Mouse (Mus musculus): Measurements from ENCODE around the gene Cpa1. TPM values are rescaled to one million over a fixed set of nuclear protein-coding genes. Genes with fewer than 3 reads are reported as not detected.

Cpa1 gene
- total and polyA plus RNA-seq, 3 experiments = not detected

GRCm38 (mm10) chr6:30657279-30657678, 18.3 kb downstream of the Cpa1 start:
- Histone ChIP-seq H3K9me3 (replicated peaks) (no peaks in the 10 kb centered on the region), H3K27me3 (ENCODE audit: insufficient read depth, low read length) (no peaks in the 10 kb centered on the region), H3K4me3 (ENCODE audit: low read depth, low read length) (no peak overlapping the region), H3K36me3 (replicated peaks) (peaks cover 31% of the 10 kb centered on the region), H3K4me1 (ENCODE audit: insufficient read depth, low read depth, low read length) (peaks cover 41% of the 10 kb centered on the region)
- DNase-seq (ENCODE audit: low spot score) (no peak), ATAC-seq (ENCODE audit: extremely low read depth, insufficient number of reproducible peaks, low FRiP score, poor library complexity, severe bottlenecking) (no peak)
- TF ChIP-seq POLR2AphosphoS5 (IDR thresholded peaks at IDR 0.05; ENCODE audit: insufficient replicate concordance, low read depth, low read length) (no peak), TAL1 (conservative IDR thresholded peaks at IDR 0.05; ENCODE audit: low read depth, low read length) (no peak), CTCF (IDR thresholded peaks at IDR 0.05; ENCODE audit: low read depth, low read length) (no peak), GATA1 (IDR thresholded peaks at IDR 0.05; ENCODE audit: borderline replicate concordance, low read length) (no peak), GATA2 (IDR thresholded peaks at IDR 0.05; ENCODE audit: borderline replicate concordance, low read depth, low read length) (no peak)

DNA sequence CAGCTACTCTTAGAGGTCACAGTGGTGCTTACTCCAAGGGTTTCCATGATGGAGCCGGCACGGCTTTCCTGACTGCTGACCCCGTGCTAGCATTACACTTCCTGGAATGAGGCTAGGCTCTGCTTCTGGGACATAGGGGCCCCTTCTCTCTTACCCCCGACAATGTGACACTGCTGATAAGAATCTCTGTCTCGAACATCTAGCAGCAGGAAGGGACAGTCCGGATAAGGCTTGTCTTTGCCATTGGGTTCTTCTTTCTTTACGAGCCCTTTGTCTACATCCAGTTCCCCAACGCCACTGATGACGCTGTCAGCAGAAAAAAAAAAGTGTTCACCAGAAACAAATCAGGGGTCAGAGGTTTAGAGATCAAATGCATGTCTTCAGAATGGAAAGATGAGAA, 19.6 kb downstream of the Cpa1 start:
- TF ChIP-seq GATA1 (IDR thresholded peaks at IDR 0.05; ENCODE audit: borderline replicate concordance, low read length) (no peak), CTCF (IDR thresholded peaks at IDR 0.05; ENCODE audit: low read depth, low read length) (no peak), GATA2 (IDR thresholded peaks at IDR 0.05; ENCODE audit: borderline replicate concordance, low read depth, low read length) (no peak), POLR2AphosphoS5 (IDR thresholded peaks at IDR 0.05; ENCODE audit: insufficient replicate concordance, low read depth, low read length) (no peak), TAL1 (conservative IDR thresholded peaks at IDR 0.05; ENCODE audit: low read depth, low read length) (peak; percentile 36)
- no peaks in the 10 kb centered on the region for H3K9me3 ChIP-seq (replicated peaks)
- H3K27me3 ChIP-seq (ENCODE audit: insufficient read depth, low read length) = no peaks in the 10 kb centered on the region
- peaks cover 41% of the 10 kb centered on the region for H3K4me1 ChIP-seq (ENCODE audit: insufficient read depth, low read depth, low read length)
- DNase-seq (ENCODE audit: low spot score) = peak; percentile 20
- peak; percentile 68 for ATAC-seq (ENCODE audit: extremely low read depth, insufficient number of reproducible peaks, low FRiP score, poor library complexity, severe bottlenecking)
- H3K4me3 ChIP-seq (ENCODE audit: low read depth, low read length) = peak overlapping the region; percentile 38; the same call in 1 of the 2 replicates
- H3K36me3 ChIP-seq (replicated peaks) = peaks cover 31% of the 10 kb centered on the region

DNA sequence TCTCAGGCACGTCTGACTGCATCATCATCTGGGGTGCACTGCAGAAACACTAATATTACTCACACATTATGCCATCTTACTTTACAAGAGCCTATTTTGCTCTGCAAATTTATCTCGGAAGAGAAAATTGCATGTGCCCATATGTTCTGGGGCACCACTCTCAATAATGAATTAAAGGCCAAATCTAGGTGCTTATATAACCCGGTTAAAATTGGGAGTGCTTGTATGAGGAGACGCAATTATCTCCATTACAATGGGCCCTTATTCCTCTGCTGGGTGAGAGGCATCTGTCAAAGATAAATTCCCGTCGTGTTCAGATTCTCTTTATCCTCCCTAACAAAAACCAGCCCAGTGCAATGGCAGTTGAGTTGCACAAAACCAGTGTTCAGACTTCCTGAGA, 25.8 kb downstream of the Cpa1 start:
- TF ChIP-seq POLR2AphosphoS5 (IDR thresholded peaks at IDR 0.05; ENCODE audit: insufficient replicate concordance, low read depth, low read length) (no peak), TAL1 (conservative IDR thresholded peaks at IDR 0.05; ENCODE audit: low read depth, low read length) (no peak), GATA2 (IDR thresholded peaks at IDR 0.05; ENCODE audit: borderline replicate concordance, low read depth, low read length) (no peak), CTCF (IDR thresholded peaks at IDR 0.05; ENCODE audit: low read depth, low read length) (no peak), GATA1 (IDR thresholded peaks at IDR 0.05; ENCODE audit: borderline replicate concordance, low read length) (no peak)
- Histone ChIP-seq H3K27me3 (ENCODE audit: insufficient read depth, low read length) (no peaks in the 10 kb centered on the region), H3K9me3 (replicated peaks) (no peaks in the 10 kb centered on the region), H3K4me3 (ENCODE audit: low read depth, low read length) (no peak overlapping the region), H3K36me3 (replicated peaks) (peaks cover 12% of the 10 kb centered on the region), H3K4me1 (ENCODE audit: insufficient read depth, low read depth, low read length) (peaks cover 4% of the 10 kb centered on the region)
- ATAC-seq (ENCODE audit: extremely low read depth, insufficient number of reproducible peaks, low FRiP score, poor library complexity, severe bottlenecking) (no peak), DNase-seq (ENCODE audit: low spot score) (no peak)

DNA sequence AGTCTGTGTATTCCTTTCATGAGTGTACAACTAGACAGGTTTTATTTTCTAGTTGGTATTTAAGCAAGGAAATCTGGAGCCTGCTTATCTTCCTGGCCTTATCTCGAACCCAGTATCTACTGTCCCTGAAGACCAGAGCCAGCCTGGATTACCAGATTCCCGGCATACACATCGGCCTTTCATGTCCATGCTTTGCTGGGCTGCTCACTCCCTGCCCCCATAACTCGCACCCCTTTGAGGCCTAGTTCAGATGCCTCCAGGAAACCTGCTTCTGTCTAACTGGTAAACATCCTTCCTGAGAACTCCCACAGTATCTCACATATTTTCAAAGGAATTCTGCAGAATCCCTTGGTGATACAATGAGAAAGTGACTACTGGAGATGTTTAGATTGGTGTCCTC, 26.3 kb downstream of the Cpa1 start:
- Histone ChIP-seq H3K36me3 (replicated peaks) (peaks cover 11% of the 10 kb centered on the region), H3K4me3 (ENCODE audit: low read depth, low read length) (no peak overlapping the region), H3K4me1 (ENCODE audit: insufficient read depth, low read depth, low read length) (peaks cover 3% of the 10 kb centered on the region), H3K27me3 (ENCODE audit: insufficient read depth, low read length) (no peaks in the 10 kb centered on the region), H3K9me3 (replicated peaks) (no peaks in the 10 kb centered on the region)
- ATAC-seq (ENCODE audit: extremely low read depth, insufficient number of reproducible peaks, low FRiP score, poor library complexity, severe bottlenecking) (no peak), DNase-seq (ENCODE audit: low spot score) (no peak)
- TF ChIP-seq TAL1 (conservative IDR thresholded peaks at IDR 0.05; ENCODE audit: low read depth, low read length) = no peak
- no peak for TF ChIP-seq CTCF (IDR thresholded peaks at IDR 0.05; ENCODE audit: low read depth, low read length)
- no peak for TF ChIP-seq POLR2AphosphoS5 (IDR thresholded peaks at IDR 0.05; ENCODE audit: insufficient replicate concordance, low read depth, low read length)
- TF ChIP-seq GATA1 (IDR thresholded peaks at IDR 0.05; ENCODE audit: borderline replicate concordance, low read length) = no peak
- TF ChIP-seq GATA2 (IDR thresholded peaks at IDR 0.05; ENCODE audit: borderline replicate concordance, low read depth, low read length) = no peak

DNA sequence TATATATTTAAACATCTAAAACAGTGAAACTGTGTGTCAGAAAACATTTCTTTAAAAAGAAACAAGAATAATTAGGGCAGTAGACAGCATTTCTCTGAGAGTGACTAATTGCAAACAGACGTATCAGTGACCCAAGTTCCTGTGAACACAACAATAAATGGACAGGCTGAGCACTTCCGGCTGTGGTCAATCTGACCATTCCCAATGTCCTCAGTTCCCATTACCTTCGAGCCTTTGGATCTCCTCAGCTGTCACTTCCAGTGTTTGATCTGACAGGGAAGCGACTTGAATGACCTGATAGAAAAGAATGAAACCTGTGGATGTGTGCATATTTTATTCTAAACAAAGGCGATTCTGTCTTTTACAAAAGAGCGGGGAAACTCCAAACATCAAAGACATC, 27.0 kb downstream of the Cpa1 start:
- no peak for ATAC-seq (ENCODE audit: extremely low read depth, insufficient number of reproducible peaks, low FRiP score, poor library complexity, severe bottlenecking)
- H3K9me3 ChIP-seq (replicated peaks) = no peaks in the 10 kb centered on the region
- DNase-seq (ENCODE audit: low spot score) = no peak
- H3K36me3 ChIP-seq (replicated peaks) = peaks cover 5% of the 10 kb centered on the region
- H3K4me3 ChIP-seq (ENCODE audit: low read depth, low read length) = no peak overlapping the region
- no peak for TF ChIP-seq POLR2AphosphoS5 (IDR thresholded peaks at IDR 0.05; ENCODE audit: insufficient replicate concordance, low read depth, low read length)
- no peak for TF ChIP-seq CTCF (IDR thresholded peaks at IDR 0.05; ENCODE audit: low read depth, low read length)
- no peak for TF ChIP-seq TAL1 (conservative IDR thresholded peaks at IDR 0.05; ENCODE audit: low read depth, low read length)
- no peak for TF ChIP-seq GATA1 (IDR thresholded peaks at IDR 0.05; ENCODE audit: borderline replicate concordance, low read length)
- TF ChIP-seq GATA2 (IDR thresholded peaks at IDR 0.05; ENCODE audit: borderline replicate concordance, low read depth, low read length) = no peak
- H3K4me1 ChIP-seq (ENCODE audit: insufficient read depth, low read depth, low read length) = no peaks in the 10 kb centered on the region
- no peaks in the 10 kb centered on the region for H3K27me3 ChIP-seq (ENCODE audit: insufficient read depth, low read length)

GRCm38 (mm10) chr6:30667585-30667984, 28.6 kb downstream of the Cpa1 start:
- H3K4me1 ChIP-seq (ENCODE audit: insufficient read depth, low read depth, low read length) = 0 out of 2 replicates have a peak, but pooled peaks cover 2% of the 10 kb centered on the region
- H3K9me3 ChIP-seq (replicated peaks) = no peaks in the 10 kb centered on the region
- peaks cover 8% of the 10 kb centered on the region for H3K36me3 ChIP-seq (replicated peaks)
- H3K27me3 ChIP-seq (ENCODE audit: insufficient read depth, low read length) = no peaks in the 10 kb centered on the region
- no peak overlapping the region for H3K4me3 ChIP-seq (ENCODE audit: low read depth, low read length)
- no peak for ATAC-seq (ENCODE audit: extremely low read depth, insufficient number of reproducible peaks, low FRiP score, poor library complexity, severe bottlenecking)
- no peak for DNase-seq (ENCODE audit: low spot score)
- TF ChIP-seq CTCF (IDR thresholded peaks at IDR 0.05; ENCODE audit: low read depth, low read length) (no peak), POLR2AphosphoS5 (IDR thresholded peaks at IDR 0.05; ENCODE audit: insufficient replicate concordance, low read depth, low read length) (no peak), TAL1 (conservative IDR thresholded peaks at IDR 0.05; ENCODE audit: low read depth, low read length) (no peak), GATA2 (IDR thresholded peaks at IDR 0.05; ENCODE audit: borderline replicate concordance, low read depth, low read length) (no peak), GATA1 (IDR thresholded peaks at IDR 0.05; ENCODE audit: borderline replicate concordance, low read length) (no peak)

Measured in G1E (cell line).